In genomic region chr4:120186441-120186840, GRCm38 (mm10) we compare ENCODE assay signal across 28 mouse cellular contexts. TPM values are rescaled to one million over a fixed set of nuclear protein-coding genes. Genes with fewer than 3 reads are reported as not detected.
DNase-seq lines count a peak whose midpoint lies in the region; ATAC-seq lines count a peak whose summit lies in the region.
"Had no signal": no experiment of that assay in that cellular context is flagged by ENCODE, and none has a peak within 500 bp of the region (broad histone marks: within the 10 kb centered on the region; RNA-seq: fewer than 3 reads in every experiment).

No protein-coding gene starts in this region.

- no peak overlapping the region for H3K4me2 ChIP-seq in kidney, embryonic 16.5 days (replicated peaks; ENCODE audit: low read depth, low read length)

- no peaks in the 10 kb centered on the region for H3K36me3 ChIP-seq in kidney, embryonic 16.5 days (ENCODE audit: insufficient read depth, low read length)
- H3K36me3 ChIP-seq: G1E had no signal

- 82% methylated on average over 1 of the region's 1 CpGs for WGBS in kidney, embryonic 16.5 days

- H3K9me3 ChIP-seq in kidney, embryonic 16.5 days (ENCODE audit: low read length), result no peaks in the 10 kb centered on the region

- DNase-seq in ES-CJ7 (ENCODE audit: low read depth, low spot score) (peak; percentile 51), R1 (ENCODE audit: low read depth, low spot score) (peak; percentile 65), ZHBTc4 (ENCODE audit: low read depth, low spot score) (peak; percentile 45)
- no peak for DNase-seq in kidney, postnatal 25 days
- DNase-seq: adrenal gland, adult 2 months; adrenal gland, adult 8-10 months; adrenal gland, postnatal 10 days; adrenal gland, postnatal 14 days; adrenal gland, postnatal 25 days; adrenal gland, postnatal 36 days; B cell, adult 2 months; cerebellum, adult 11 months; cerebellum, adult 11-12 months; cerebellum, adult 18-20 months; cerebellum, adult 2 months; cerebellum, adult 8-10 months; cerebellum, adult 9-10 months had no signal

- no peak for ATAC-seq in megakaryocyte, adult 5-6 weeks (ENCODE audit: poor library complexity, severe bottlenecking)
- no peak for ATAC-seq in kidney, embryonic 16.5 days (ENCODE audit: low FRiP score, low TSS enrichment)
- ATAC-seq: activated CD4-positive, CD25-positive, alpha-beta regulatory T cell, adult 4 months; CD4-positive, CD25-positive, alpha-beta regulatory T cell, adult 4 months; Patski had no signal

- H3K9ac ChIP-seq in kidney, embryonic 16.5 days (replicated peaks; ENCODE audit: low read length), result no peak overlapping the region

- H3K27ac ChIP-seq in kidney, embryonic 16.5 days (ENCODE audit: low read length), result no peak overlapping the region

- H3K27me3 ChIP-seq in kidney, embryonic 16.5 days (ENCODE audit: insufficient read depth, low read length), result no peaks in the 10 kb centered on the region
- H3K27me3 ChIP-seq: Patski had no signal

- no peaks in the 10 kb centered on the region for H3K4me1 ChIP-seq in kidney, embryonic 16.5 days (ENCODE audit: insufficient read depth, low read length)

- no peak overlapping the region for H3K4me3 ChIP-seq in kidney, embryonic 16.5 days (ENCODE audit: low read length)

RNA-seq across cellular contexts. Expression of gene Edn2, which starts 25.4 kb away (rescaled TPM):
- not detected in 2 replicates for total RNA-seq in megakaryocyte, adult 5-6 weeks (2015)
- total RNA-seq in megakaryocyte, adult 5-6 weeks (2017), result not detected in 2 replicates
- 0.10 TPM in 1 of 2 replicates, not detected in the other for polyA plus RNA-seq in kidney, embryonic 16.5 days (2015; fragmentation: Nextera tagmentation; extraction: Ambion mirVana)
- total RNA-seq: adrenal gland, adult 2 months; adrenal gland, adult 8-10 months; adrenal gland, postnatal 10 days; adrenal gland, postnatal 14 days; adrenal gland, postnatal 25 days; adrenal gland, postnatal 36 days; adrenal gland, postnatal 4 days; CH12.LX; G1E; MEL had no signal
- polyA plus RNA-seq: activated CD4-positive, CD25-positive, alpha-beta regulatory T cell, adult 4 months; adrenal gland, adult 2 months; brain, embryonic 14.5 days; C2C12; CD4-positive, CD25-positive, alpha-beta regulatory T cell, adult 4 months; G1E; Patski had no signal

Comparison
In these comparisons a context has a peak if more than half of its experiments do, and no peak if none do; other contexts are left out.
1. DNase-seq: peak in ES-CJ7 (single experiment), R1 (single experiment) and ZHBTc4 (single experiment); none in kidney, postnatal 25 days (0 of 2).